Mouse (Mus musculus) heart, postnatal 0 days (tissue): ENCODE results near the gene Tbc1d9b. TPM values are rescaled to one million over a fixed set of nuclear protein-coding genes. Genes with fewer than 3 reads are reported as not detected.

Experiments used
- ATAC-seq: fragments of 200-750 bp; cut with Nextera tagmentation; 2 replicates; pipeline ENCODE4 v1.8.0; 2017; ENCODE audit warnings: low read depth, moderate number of reproducible peaks, moderate library complexity; ENCODE audit not compliant: insufficient read depth
- DNase-seq: peaks from one replicate; pipeline ENCODE4 v3.0.0-alpha.2; 2016; ENCODE audit warnings: low spot score
- H3K27ac ChIP-seq: fragments of 300-500 bp; sonication (generic); 2 replicates; pipeline ENCODE4 v1.5.1; 2014; ENCODE audit warnings: low read depth, mild to moderate bottlenecking
- H3K27me3 ChIP-seq: fragments of 300-500 bp; sonication (generic); 2 replicates; pipeline ENCODE4 v1.6.1; 2014; ENCODE audit warnings: low read length, mixed read lengths; ENCODE audit not compliant: control insufficient read depth, insufficient read depth
- H3K36me3 ChIP-seq: fragments of 300-500 bp; sonication (generic); replicated peaks from 2 replicates; pipeline ENCODE4 v1.6.1; 2014; ENCODE audit warnings: low read length, mixed read lengths; ENCODE audit not compliant: control insufficient read depth, insufficient read depth
- H3K4me1 ChIP-seq: fragments of 300-500 bp; sonication (generic); 2 replicates; pipeline ENCODE4 v1.6.1; 2014; ENCODE audit warnings: antibody characterized with exemption; ENCODE audit not compliant: control insufficient read depth, insufficient read depth
- H3K4me2 ChIP-seq: fragments of 300-500 bp; sonication (generic); 2 replicates; pipeline ENCODE4 v1.6.1; 2014; ENCODE audit warnings: low read depth, mild to moderate bottlenecking, low read length, moderate library complexity
- H3K4me3 ChIP-seq: fragments of 300-500 bp; sonication (generic); 2 replicates; pipeline ENCODE4 v1.5.1; 2014; ENCODE audit warnings: low read depth, low read length
- H3K9ac ChIP-seq: fragments of 300-500 bp; sonication (generic); replicated peaks from 2 replicates; pipeline ENCODE4 v1.6.1; 2014; ENCODE audit warnings: low read depth, low read length, mixed read lengths
- H3K9me3 ChIP-seq: fragments of 300-500 bp; sonication (generic); replicated peaks from 2 replicates; pipeline ENCODE4 v1.6.1; 2016; ENCODE audit warnings: low read length; ENCODE audit not compliant: control insufficient read depth
- CTCF ChIP-seq: IDR thresholded peaks from 2 replicates; pipeline ENCODE4 v1.5.1; 2016; ENCODE audit warnings: antibody characterized with exemption, control low read depth, low read depth
- EP300 ChIP-seq: IDR thresholded peaks from 2 replicates; pipeline ENCODE4 v1.6.1; 2016; ENCODE audit warnings: antibody characterized with exemption, low read depth
- WGBS: fragments of 180-500 bp; shearing (Covaris S2); extraction: QIAGEN DNeasy Blood & Tissue Kit; methylation state at CpG from one replicate; pipeline ENCODE4 v1.1.7; 2014; 5-methylcytosine and 5-hydroxymethylcytosine counted together
- polyA plus RNA-seq: library from polyadenylated mRNA; unstranded; fragments of >200 nt; fragmentation: Nextera tagmentation; extraction: Ambion mirVana; gene quantifications from 2 replicates; pipeline ENCODE4 v1.2.1, GENCODE M21; 2015
- total RNA-seq: library from RNA; depleted of rRNA; stranded (reverse); fragments of >200 nt; gene quantifications from 2 replicates; pipeline ENCODE4 v1.2.3, GENCODE M21; 2014; ENCODE audit warnings: low replicate concordance

The Tbc1d9b gene
- total and polyA plus RNA-seq, 2 experiments from 2014 or later: 18.4 to 37.6 TPM

- Histone ChIP-seq H3K27ac (no peak overlapping the region), H3K9me3 (no peaks in the 10 kb centered on the region), H3K4me2 (no peak overlapping the region), H3K4me1 (no peaks in the 10 kb centered on the region), H3K9ac (no peak overlapping the region), H3K27me3 (no peaks in the 10 kb centered on the region), H3K36me3 (no peaks in the 10 kb centered on the region), H3K4me3 (no peak overlapping the region)
- ATAC-seq (no peak), DNase-seq (no peak)
- no peak for TF ChIP-seq EP300
- TF ChIP-seq CTCF: no peak
- 68% methylated on average over 7 of the region's 7 CpGs for WGBS
Measured at GRCm38 (mm10) chr11:50188682-50189081, 57.5 kb downstream of the Tbc1d9b start.

GRCm38 (mm10) chr11:50190362-50190761 is 59.2 kb downstream of the Tbc1d9b start:
- Histone ChIP-seq H3K4me3 (no peak overlapping the region), H3K27ac (no peak overlapping the region), H3K27me3 (no peaks in the 10 kb centered on the region), H3K9ac (no peak overlapping the region), H3K4me1 (no peaks in the 10 kb centered on the region), H3K4me2 (no peak overlapping the region), H3K9me3 (no peaks in the 10 kb centered on the region), H3K36me3 (no peaks in the 10 kb centered on the region)
- no peak for DNase-seq
- 60% methylated on average over 4 of the region's 4 CpGs for WGBS
- ATAC-seq: no peak
- TF ChIP-seq CTCF (no peak), EP300 (no peak)

GRCm38 (mm10) chr11:50192278-50192677 is 61.1 kb downstream of the Tbc1d9b start:
- Histone ChIP-seq H3K9me3 (no peaks in the 10 kb centered on the region), H3K36me3 (peaks cover 5% of the 10 kb centered on the region), H3K27me3 (no peaks in the 10 kb centered on the region), H3K9ac (no peak overlapping the region), H3K4me2 (no peak overlapping the region), H3K27ac (no peak overlapping the region), H3K4me1 (no peaks in the 10 kb centered on the region), H3K4me3 (no peak overlapping the region)
- TF ChIP-seq EP300 (no peak), CTCF (no peak)
- no peak for DNase-seq
- 80% methylated on average over 3 of the region's 3 CpGs for WGBS
- ATAC-seq: no peak

GRCm38 (mm10) chr11:50194070-50194469 is 62.9 kb downstream of the Tbc1d9b start:
- Histone ChIP-seq H3K27me3 (no peaks in the 10 kb centered on the region), H3K4me3 (no peak overlapping the region), H3K9me3 (no peaks in the 10 kb centered on the region), H3K4me2 (no peak overlapping the region), H3K36me3 (peaks cover 19% of the 10 kb centered on the region), H3K4me1 (no peaks in the 10 kb centered on the region), H3K27ac (no peak overlapping the region), H3K9ac (no peak overlapping the region)
- 75% methylated on average over 7 of the region's 7 CpGs for WGBS
- DNase-seq (no peak), ATAC-seq (no peak)
- TF ChIP-seq EP300 (no peak), CTCF (no peak)

GRCm38 (mm10) chr11:50194793-50195192 is 63.6 kb downstream of the Tbc1d9b start:
- no peaks in the 10 kb centered on the region for H3K9me3 ChIP-seq
- 68% methylated on average over 4 of the region's 4 CpGs for WGBS
- no peak for ATAC-seq
- H3K27ac ChIP-seq: no peak overlapping the region
- no peaks in the 10 kb centered on the region for H3K4me1 ChIP-seq
- peaks cover 26% of the 10 kb centered on the region for H3K36me3 ChIP-seq
- no peaks in the 10 kb centered on the region for H3K27me3 ChIP-seq
- H3K4me3 ChIP-seq: no peak overlapping the region
- TF ChIP-seq CTCF: no peak
- TF ChIP-seq EP300: no peak
- no peak for DNase-seq
- no peak overlapping the region for H3K9ac ChIP-seq
- no peak overlapping the region for H3K4me2 ChIP-seq

GRCm38 (mm10) chr11:50197500-50197899 is 66.3 kb downstream of the Tbc1d9b start:
- H3K4me2 ChIP-seq: no peak overlapping the region
- H3K4me1 ChIP-seq: no peaks in the 10 kb centered on the region
- no peak for ATAC-seq
- no peaks in the 10 kb centered on the region for H3K27me3 ChIP-seq
- TF ChIP-seq EP300: no peak
- TF ChIP-seq CTCF: no peak
- H3K9me3 ChIP-seq: no peaks in the 10 kb centered on the region
- H3K9ac ChIP-seq: no peak overlapping the region
- no peak overlapping the region for H3K27ac ChIP-seq
- H3K36me3 ChIP-seq: peaks cover 54% of the 10 kb centered on the region
- no peak overlapping the region for H3K4me3 ChIP-seq
- 82% methylated on average over 4 of the region's 4 CpGs for WGBS
- DNase-seq: no peak
